In genomic region chr11:50461481-50461880, GRCm38 (mm10) we compare ENCODE assay signal across 15 mouse cellular contexts.
"Had no signal": no experiment of that assay in that cellular context is flagged by ENCODE, and none has a peak within 500 bp of the region (broad histone marks: within the 10 kb centered on the region; RNA-seq: fewer than 3 reads in every experiment).

No protein-coding gene starts in this region.

- H3K36me3 ChIP-seq: limb, embryonic 13.5 days; liver, embryonic 12.5 days; midbrain, embryonic 10.5 days; neural tube, embryonic 12.5 days had no signal

- H3K4me2 ChIP-seq: limb, embryonic 13.5 days; liver, embryonic 12.5 days; neural tube, embryonic 12.5 days had no signal

- H3K27me3 ChIP-seq: neural tube, embryonic 12.5 days had no signal

- H3K9ac ChIP-seq: limb, embryonic 13.5 days; liver, embryonic 12.5 days; neural tube, embryonic 12.5 days had no signal

- DNase-seq: kidney, postnatal 36 days; lung, postnatal 36 days; midbrain, embryonic 14.5 days; right cerebral cortex, postnatal 4 days; thymus, adult 2 months; thymus, postnatal 25 days had no signal

- H3K27ac ChIP-seq: layer of hippocampus, adult 2 months; limb, embryonic 13.5 days; liver, embryonic 12.5 days; midbrain, embryonic 10.5 days; neural tube, embryonic 12.5 days had no signal

- H3K9me3 ChIP-seq: limb, embryonic 13.5 days; liver, embryonic 12.5 days; midbrain, embryonic 10.5 days; neural tube, embryonic 12.5 days had no signal

- H3K4me3 ChIP-seq: layer of hippocampus, adult 2 months; limb, embryonic 13.5 days; liver, embryonic 12.5 days; midbrain, embryonic 10.5 days; neural tube, embryonic 12.5 days had no signal

- H3K4me1 ChIP-seq: liver, embryonic 12.5 days had no signal

- ATAC-seq: hindbrain, embryonic 16.5 days; inflammation-experienced regulatory T-cells, adult 6 months; intestine, postnatal 0 days; liver, embryonic 12.5 days; lung, postnatal 0 days had no signal
